Mouse (Mus musculus) cortical plate, adult 2 months (tissue): ENCODE data around the gene Pcbp3. TPM values are rescaled to one million over a fixed set of nuclear protein-coding genes. Genes with fewer than 3 reads are reported as not detected.

Source experiments
- H3K27ac ChIP-seq: fragments of 200-500 bp; 2 replicates; pipeline ENCODE4 v1.5.1; 2012; ENCODE audit warnings: low read length, control low read depth, inconsistent platforms; ENCODE audit not compliant: insufficient read depth
- H3K4me1 ChIP-seq: fragments of 200-500 bp; 2 replicates; pipeline ENCODE4 v1.6.1; 2011; ENCODE audit warnings: low read length; ENCODE audit not compliant: control insufficient read depth, insufficient read depth
- H3K4me3 ChIP-seq: fragments of 200-500 bp; 2 replicates; pipeline ENCODE4 v1.5.1; 2011; ENCODE audit warnings: mild to moderate bottlenecking, low read length, control low read depth; ENCODE audit not compliant: insufficient read depth
- CTCF ChIP-seq: fragments of 200-500 bp; IDR thresholded peaks from 2 replicates; pipeline ENCODE4 v1.5.1; 2011; ENCODE audit warnings: mild to moderate bottlenecking, control low read depth, low read length; ENCODE audit not compliant: insufficient read depth; ENCODE audit errors: extremely low read depth
- POLR2A ChIP-seq: fragments of 200-500 bp; IDR thresholded peaks from 2 replicates; pipeline ENCODE4 v1.6.1; 2011; ENCODE audit warnings: mild to moderate bottlenecking, low read length, control low read depth; ENCODE audit not compliant: insufficient read depth; ENCODE audit errors: extremely low read depth
- polyA plus RNA-seq: library from polyadenylated mRNA; depleted of rRNA; stranded (reverse); fragments of >200 nt; gene quantifications from 2 replicates; pipeline ENCODE4 v1.2.3, GENCODE M21; 2012

The Pcbp3 gene
- polyA plus RNA-seq, 1 experiment = 49.0 TPM

DNA sequence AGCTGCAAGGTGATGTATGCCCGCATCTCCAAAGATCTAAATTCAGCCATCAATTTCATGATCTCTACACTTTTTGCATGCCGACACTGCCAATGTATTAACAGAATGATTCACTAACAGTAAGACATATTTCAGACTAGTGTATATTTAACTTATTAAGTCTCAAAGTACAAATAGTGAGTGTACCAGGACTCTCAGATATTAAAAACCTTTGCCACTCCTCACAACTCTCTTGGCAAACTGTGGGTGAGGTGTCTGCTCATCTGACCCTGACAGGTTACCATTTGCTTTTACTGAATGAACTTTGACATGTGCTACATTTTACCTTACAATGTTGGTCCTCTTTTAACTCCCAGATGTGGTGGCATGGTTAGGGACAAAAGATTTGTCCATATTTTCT, 70.2 kb downstream of the Pcbp3 start:
- no peaks in the 10 kb centered on the region for H3K4me1 ChIP-seq
- H3K27ac ChIP-seq = no peak overlapping the region
- TF ChIP-seq CTCF = no peak
- TF ChIP-seq POLR2A = no peak
- no peak overlapping the region for H3K4me3 ChIP-seq

DNA sequence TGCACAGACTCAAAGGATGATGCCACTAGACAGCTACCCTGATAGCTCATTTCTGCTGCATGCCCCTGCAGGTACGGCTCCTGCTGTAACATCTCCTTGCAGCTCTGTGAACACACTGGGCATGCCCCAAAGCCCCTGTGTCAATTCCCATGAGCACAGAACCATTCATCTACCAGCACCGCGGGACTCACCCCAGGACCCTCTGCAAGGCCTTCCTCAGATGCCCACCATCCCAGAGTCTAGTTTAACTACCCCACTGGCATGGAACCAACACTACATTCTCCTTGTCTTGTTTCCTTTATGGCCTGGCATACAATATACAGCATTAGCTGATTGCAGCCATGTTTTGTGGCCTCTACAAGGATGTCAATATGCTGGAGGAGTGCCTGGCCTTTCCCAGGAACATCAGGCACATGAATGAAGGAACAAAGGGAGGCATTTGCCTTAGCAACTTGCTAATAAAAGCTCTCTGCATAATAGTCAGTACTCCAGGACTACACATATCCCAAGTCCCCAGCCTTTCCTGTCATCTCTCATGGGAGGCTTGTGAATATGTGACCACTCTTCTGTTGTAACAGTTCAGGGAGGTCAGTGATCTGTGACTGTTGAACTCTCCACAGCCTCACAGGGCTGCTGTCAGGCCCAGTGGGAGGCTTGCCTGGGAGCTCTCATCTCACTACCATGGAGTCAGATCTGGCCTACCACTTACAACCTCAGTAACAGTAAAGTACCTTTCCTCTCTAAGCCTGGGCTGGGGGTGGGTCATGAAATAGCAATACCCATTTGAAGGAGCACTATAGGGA, 78.0 kb downstream of the Pcbp3 start:
- no peak overlapping the region for H3K4me3 ChIP-seq
- no peak overlapping the region for H3K27ac ChIP-seq
- H3K4me1 ChIP-seq = no peaks in the 10 kb centered on the region
- TF ChIP-seq POLR2A = no peak
- TF ChIP-seq CTCF = no peak

DNA sequence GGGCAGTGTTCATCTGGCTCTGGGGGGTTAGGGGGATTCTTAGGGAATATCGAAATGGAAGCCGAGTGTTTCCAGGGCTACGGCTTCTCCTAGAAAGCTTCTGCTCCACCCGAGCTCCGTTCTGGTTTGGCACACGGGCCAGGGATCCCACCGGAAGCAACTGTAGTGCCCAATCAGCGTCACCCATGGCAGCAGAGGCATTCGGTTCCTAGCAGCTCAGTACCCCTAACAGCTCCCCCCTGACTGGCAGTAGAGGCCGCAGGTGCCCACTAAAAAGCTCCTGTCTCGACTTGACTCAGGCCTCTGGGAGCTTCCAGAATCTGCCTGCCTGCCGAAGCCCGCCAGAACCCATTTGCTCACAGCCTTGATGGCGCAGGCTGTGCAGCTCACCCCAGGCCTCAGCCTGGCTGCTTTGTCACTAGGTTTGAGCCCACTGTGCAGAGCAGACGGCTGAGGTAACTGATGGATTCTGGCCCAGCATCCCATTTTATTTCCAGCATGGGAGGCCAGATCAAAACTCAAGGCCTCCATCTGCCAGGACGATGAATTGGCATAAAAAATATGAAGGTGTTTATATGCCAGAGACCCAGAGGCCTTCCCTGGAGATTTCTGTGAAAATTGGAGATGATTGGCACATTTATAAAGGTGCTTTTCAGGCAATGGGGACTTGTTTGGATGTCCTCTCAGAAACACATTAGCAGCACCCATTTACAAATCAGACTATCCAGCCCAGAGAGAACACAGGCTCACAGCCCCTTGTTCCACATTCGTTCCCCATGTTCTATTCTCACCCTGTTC, 78.8 kb downstream of the Pcbp3 start:
- Histone ChIP-seq H3K27ac (no peak overlapping the region), H3K4me1 (no peaks in the 10 kb centered on the region), H3K4me3 (no peak overlapping the region)
- TF ChIP-seq CTCF (no peak), POLR2A (no peak)

DNA sequence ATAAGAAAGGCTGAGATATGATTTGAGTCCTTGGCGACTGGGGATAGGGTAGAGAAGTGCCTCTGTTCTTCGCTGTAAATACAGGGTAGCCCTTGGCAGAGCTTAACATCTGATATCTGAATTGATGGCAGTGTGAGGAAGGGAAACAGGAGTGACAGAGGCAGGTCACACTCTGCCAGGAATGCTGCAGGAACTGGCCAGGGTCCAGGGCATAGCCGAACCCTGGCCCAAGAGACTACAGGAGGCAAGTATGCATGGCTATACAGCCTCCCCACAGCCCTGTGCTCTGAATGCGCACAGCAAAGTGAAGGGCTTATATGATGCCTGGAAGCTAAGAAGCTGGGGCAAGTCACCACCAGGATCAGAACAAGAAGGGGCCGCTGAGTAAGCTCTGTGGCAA, 79.8 kb downstream of the Pcbp3 start:
- H3K4me3 ChIP-seq = no peak overlapping the region
- H3K27ac ChIP-seq = no peak overlapping the region
- TF ChIP-seq POLR2A (no peak), CTCF (no peak)
- no peaks in the 10 kb centered on the region for H3K4me1 ChIP-seq

DNA sequence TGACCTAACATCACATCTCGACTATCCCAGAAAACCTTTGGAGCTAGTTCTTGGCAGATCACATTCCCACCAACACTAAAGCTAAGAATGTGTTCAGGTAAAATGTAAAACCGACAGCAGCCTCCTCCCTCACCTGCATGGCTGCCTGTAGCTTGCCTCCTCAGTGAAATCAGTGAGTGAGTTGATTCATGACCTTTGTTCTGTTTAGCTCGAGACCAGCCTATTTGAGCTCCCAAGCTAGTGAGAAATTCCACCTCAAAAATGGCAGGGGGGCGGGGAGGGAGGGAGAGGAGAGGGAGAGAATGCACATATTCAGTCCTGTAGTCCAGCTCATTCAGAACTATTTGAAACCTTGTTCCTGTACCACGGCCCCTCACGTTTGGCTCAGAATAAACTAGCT, 86.4 kb downstream of the Pcbp3 start:
- no peak overlapping the region for H3K4me3 ChIP-seq
- no peaks in the 10 kb centered on the region for H3K4me1 ChIP-seq
- TF ChIP-seq CTCF = no peak
- TF ChIP-seq POLR2A = no peak
- H3K27ac ChIP-seq = no peak overlapping the region

DNA sequence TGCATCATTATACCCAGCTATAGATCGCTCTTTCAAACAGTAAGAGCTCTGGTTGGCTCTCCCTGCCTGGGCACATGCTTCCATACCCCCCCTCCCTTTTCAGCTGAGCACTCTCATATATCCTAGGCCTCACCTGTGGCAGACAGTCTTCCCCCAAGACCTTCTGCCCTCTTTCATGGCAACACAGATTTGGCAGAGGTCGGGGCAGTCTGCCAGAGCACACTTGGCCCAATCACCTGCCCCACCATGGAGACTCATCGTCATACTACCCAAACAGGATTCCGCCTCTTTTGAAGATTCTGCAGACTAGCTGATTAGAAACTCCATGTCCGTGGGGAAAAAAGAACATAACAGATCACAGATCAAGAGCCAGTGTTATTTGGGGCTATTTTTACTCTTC, 86.8 kb downstream of the Pcbp3 start:
- no peaks in the 10 kb centered on the region for H3K4me1 ChIP-seq
- TF ChIP-seq CTCF (no peak), POLR2A (no peak)
- H3K27ac ChIP-seq = no peak overlapping the region
- no peak overlapping the region for H3K4me3 ChIP-seq

DNA sequence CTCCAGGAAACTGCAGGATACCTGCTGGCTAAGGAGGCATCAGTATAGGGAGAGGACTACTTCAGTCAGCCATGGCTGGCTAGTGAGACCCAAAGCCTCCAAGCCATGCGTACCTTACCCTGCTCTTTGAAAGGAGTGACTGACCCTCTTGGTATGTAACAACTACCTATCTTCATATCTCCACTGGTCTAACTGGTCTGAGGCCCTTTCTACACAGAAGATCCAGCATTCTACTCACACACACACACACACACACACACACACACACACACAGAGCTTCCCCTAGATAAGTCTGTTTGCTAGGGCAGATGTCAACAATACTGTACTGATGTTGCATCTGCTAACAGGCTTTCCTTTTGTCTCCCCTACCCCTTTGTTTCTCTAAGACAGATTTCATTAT, 87.3 kb downstream of the Pcbp3 start:
- TF ChIP-seq POLR2A (no peak), CTCF (no peak)
- H3K4me1 ChIP-seq = no peaks in the 10 kb centered on the region
- H3K4me3 ChIP-seq = no peak overlapping the region
- no peak overlapping the region for H3K27ac ChIP-seq

DNA sequence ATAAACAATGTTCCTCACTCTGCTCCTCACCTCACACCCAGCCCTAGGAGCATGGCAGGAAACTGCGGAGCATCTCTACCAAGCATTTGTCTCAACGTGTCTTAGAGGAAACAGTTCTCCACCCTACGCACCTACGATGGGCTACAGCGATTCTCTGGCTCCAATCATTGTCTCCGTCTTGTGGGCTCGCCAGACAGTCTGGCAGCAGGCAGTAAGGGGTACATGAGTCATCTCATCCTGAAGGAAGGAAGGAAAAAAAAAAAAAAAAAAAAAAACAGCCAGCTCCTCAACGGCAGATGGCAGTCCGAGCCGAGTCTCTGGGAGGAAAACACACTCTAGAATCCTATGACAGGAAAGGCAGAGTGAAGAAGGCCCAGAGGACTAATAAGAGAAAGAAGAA, 87.7 kb downstream of the Pcbp3 start:
- H3K27ac ChIP-seq = no peak overlapping the region
- no peaks in the 10 kb centered on the region for H3K4me1 ChIP-seq
- no peak overlapping the region for H3K4me3 ChIP-seq

DNA sequence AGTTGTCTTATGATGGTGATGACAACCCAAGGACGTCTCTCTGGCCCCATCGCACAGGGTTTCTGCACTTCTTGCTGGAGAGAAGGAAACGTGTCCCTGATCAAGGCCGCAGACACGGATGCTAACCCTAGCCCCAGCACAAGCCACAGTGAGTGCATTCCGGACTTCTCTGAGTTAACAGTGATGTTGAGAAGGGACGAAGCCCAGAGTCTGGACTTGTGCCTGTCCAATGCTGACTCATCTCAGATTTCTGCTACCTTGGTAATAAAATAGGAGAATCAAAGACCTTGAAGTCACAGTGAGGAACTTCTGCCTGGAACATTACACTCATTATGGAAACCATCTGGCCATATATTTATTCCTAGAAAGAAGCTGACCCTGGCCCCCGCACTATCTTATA, 89.0 kb downstream of the Pcbp3 start:
- Histone ChIP-seq H3K4me1 (no peaks in the 10 kb centered on the region), H3K4me3 (no peak overlapping the region), H3K27ac (no peak overlapping the region)
- no peak for TF ChIP-seq CTCF
- no peak for TF ChIP-seq POLR2A

More for the DNA sequence above, 87.7 kb downstream of the Pcbp3 start:
- TF ChIP-seq POLR2A (no peak), CTCF (no peak; the same call in 1 of the 2 replicates)

DNA sequence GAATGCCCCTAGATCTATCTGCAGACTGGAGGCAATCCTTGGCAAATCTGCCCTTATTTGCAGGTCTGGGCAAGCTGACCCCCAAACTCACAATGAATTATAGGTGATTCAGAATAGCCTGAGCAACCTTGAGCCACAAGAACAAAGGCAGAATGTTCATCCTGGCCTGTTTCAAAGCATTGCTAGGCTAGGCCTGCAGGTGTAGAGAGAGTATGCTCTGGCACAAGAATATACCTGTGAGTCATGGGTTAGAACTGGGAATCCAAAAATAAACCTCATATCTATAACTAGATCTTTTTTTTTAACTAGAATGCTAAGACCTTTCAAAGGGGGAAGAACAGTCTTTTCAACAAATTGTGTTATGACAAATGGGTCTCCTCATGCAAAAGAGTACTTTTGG, 95.8 kb downstream of the Pcbp3 start:
- TF ChIP-seq CTCF (no peak), POLR2A (no peak)
- H3K4me3 ChIP-seq = no peak overlapping the region
- H3K27ac ChIP-seq = no peak overlapping the region
- no peaks in the 10 kb centered on the region; the same call in 1 of the 2 replicates for H3K4me1 ChIP-seq
